Mouse (Mus musculus): Measurements from ENCODE around the gene Mdh2. TPM values are rescaled to one million over a fixed set of nuclear protein-coding genes. Genes with fewer than 3 reads are reported as not detected.

The Mdh2 gene
- polyA plus RNA-seq, 1 experiment from 2014 or later: 469 TPM

- H3K27ac ChIP-seq (replicated peaks): no peak overlapping the region
- no peak for TF ChIP-seq CTCF (IDR thresholded peaks at IDR 0.05; ENCODE audit: low read depth)
- no peak for TF ChIP-seq EP300 (optimal IDR thresholded peaks at IDR 0.05)
- ATAC-seq (ENCODE audit: low FRiP score, low TSS enrichment): peak; percentile 18; the same call in 1 of the 2 replicates
These were observed 44.1 kb upstream of the Mdh2 start for GRCm38 (mm10) chr5:135734057-135734680.

DNA sequence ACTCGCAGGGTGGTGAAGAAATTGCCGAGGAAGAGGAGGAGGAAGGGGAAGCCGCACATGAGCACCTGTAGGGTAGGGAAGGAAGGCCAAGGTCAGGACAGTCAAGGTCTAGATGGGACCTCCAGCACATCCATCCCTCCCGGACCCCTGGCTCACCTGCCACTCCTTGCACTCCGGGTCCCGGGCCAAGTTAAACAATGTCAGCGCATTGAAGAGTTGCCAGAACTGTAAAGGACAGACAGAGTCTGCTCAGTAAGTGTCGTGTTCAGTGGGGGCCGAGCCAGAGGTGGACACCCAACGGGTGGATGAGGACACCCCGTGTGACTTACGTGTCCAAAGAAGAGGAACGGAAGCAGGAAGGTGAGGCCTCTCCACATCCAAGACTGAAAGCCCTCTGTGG, 42.5 kb upstream of the Mdh2 start:
- H3K4me1 ChIP-seq (replicated peaks; ENCODE audit: control insufficient read depth, insufficient read depth): no peaks in the 10 kb centered on the region
- no peaks in the 10 kb centered on the region for H3K9me3 ChIP-seq (ENCODE audit: control insufficient read depth, low read length)
- 82% methylated on average over 13 of the region's 13 CpGs for WGBS
- peaks cover 46% of the 10 kb centered on the region for H3K36me3 ChIP-seq (ENCODE audit: control insufficient read depth, insufficient read depth, low read length)
- no peaks in the 10 kb centered on the region for H3K27me3 ChIP-seq (ENCODE audit: control insufficient read depth, insufficient read depth, low read length)
- H3K4me3 ChIP-seq (ENCODE audit: low read depth, low read length): no peak overlapping the region
- H3K27ac ChIP-seq (replicated peaks): no peak overlapping the region
- DNase-seq (ENCODE audit: low spot score) (no peak), ATAC-seq (ENCODE audit: low FRiP score, low TSS enrichment) (no peak)
- H3K9ac ChIP-seq (ENCODE audit: low read length): no peak overlapping the region
- H3K4me2 ChIP-seq (replicated peaks; ENCODE audit: low read depth): no peak overlapping the region
- TF ChIP-seq EP300 (optimal IDR thresholded peaks at IDR 0.05) (no peak), CTCF (IDR thresholded peaks at IDR 0.05; ENCODE audit: low read depth) (no peak)

More at GRCm38 (mm10) chr5:135734057-135734680, 44.1 kb upstream of the Mdh2 start:
- Histone ChIP-seq H3K9ac (ENCODE audit: low read length) (no peak overlapping the region), H3K9me3 (ENCODE audit: control insufficient read depth, low read length) (no peaks in the 10 kb centered on the region), H3K4me1 (replicated peaks; ENCODE audit: control insufficient read depth, insufficient read depth) (no peaks in the 10 kb centered on the region), H3K4me2 (replicated peaks; ENCODE audit: low read depth) (no peak overlapping the region), H3K36me3 (ENCODE audit: control insufficient read depth, insufficient read depth, low read length) (peaks cover 60% of the 10 kb centered on the region), H3K27me3 (ENCODE audit: control insufficient read depth, insufficient read depth, low read length) (no peaks in the 10 kb centered on the region), H3K4me3 (ENCODE audit: low read depth, low read length) (no peak overlapping the region)
- 92% methylated on average over 42 of the region's 42 CpGs for WGBS
- no peak for DNase-seq (ENCODE audit: low spot score)

DNA sequence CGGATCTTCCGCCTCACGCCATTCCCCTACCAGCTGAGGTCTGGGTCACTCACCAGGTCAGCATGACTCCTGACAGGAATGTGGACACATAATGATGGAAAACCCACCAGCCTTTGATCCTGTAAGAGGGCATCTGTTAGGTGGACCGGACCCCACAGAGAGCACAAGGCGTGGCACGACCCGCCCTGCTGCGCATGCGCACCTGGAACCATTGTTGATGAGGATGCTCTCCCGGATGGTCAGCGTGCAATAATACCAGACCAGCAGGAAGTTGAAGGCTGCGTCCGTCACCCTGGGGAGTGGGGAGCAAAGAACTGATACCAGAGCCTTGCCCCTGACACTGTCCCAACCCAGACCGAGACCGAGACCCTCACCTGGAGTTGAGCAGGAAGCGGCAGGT, 41.7 kb upstream of the Mdh2 start:
- H3K27me3 ChIP-seq (ENCODE audit: control insufficient read depth, insufficient read depth, low read length): no peaks in the 10 kb centered on the region
- no peak overlapping the region for H3K9ac ChIP-seq (ENCODE audit: low read length)
- no peaks in the 10 kb centered on the region for H3K4me1 ChIP-seq (replicated peaks; ENCODE audit: control insufficient read depth, insufficient read depth)
- no peak overlapping the region for H3K4me3 ChIP-seq (ENCODE audit: low read depth, low read length)
- H3K9me3 ChIP-seq (ENCODE audit: control insufficient read depth, low read length): no peaks in the 10 kb centered on the region
- no peak overlapping the region for H3K27ac ChIP-seq (replicated peaks)
- DNase-seq (ENCODE audit: low spot score) (no peak), ATAC-seq (ENCODE audit: low FRiP score, low TSS enrichment) (no peak)
- H3K36me3 ChIP-seq (ENCODE audit: control insufficient read depth, insufficient read depth, low read length): peaks cover 39% of the 10 kb centered on the region
- 85% methylated on average over 16 of the region's 16 CpGs for WGBS
- TF ChIP-seq CTCF (IDR thresholded peaks at IDR 0.05; ENCODE audit: low read depth) (no peak), EP300 (optimal IDR thresholded peaks at IDR 0.05) (no peak)
- no peak overlapping the region for H3K4me2 ChIP-seq (replicated peaks; ENCODE audit: low read depth)

GRCm38 (mm10) chr5:135737154-135737553, 41.1 kb upstream of the Mdh2 start:
- DNase-seq (ENCODE audit: low spot score) (no peak), ATAC-seq (ENCODE audit: low FRiP score, low TSS enrichment) (no peak)
- no peak overlapping the region for H3K4me3 ChIP-seq (ENCODE audit: low read depth, low read length)
- no peak overlapping the region for H3K27ac ChIP-seq (replicated peaks)
- H3K36me3 ChIP-seq (ENCODE audit: control insufficient read depth, insufficient read depth, low read length): peaks cover 37% of the 10 kb centered on the region
- no peak overlapping the region for H3K9ac ChIP-seq (ENCODE audit: low read length)
- H3K4me1 ChIP-seq (replicated peaks; ENCODE audit: control insufficient read depth, insufficient read depth): no peaks in the 10 kb centered on the region
- H3K4me2 ChIP-seq (replicated peaks; ENCODE audit: low read depth): no peak overlapping the region
- no peaks in the 10 kb centered on the region for H3K9me3 ChIP-seq (ENCODE audit: control insufficient read depth, low read length)
- no peaks in the 10 kb centered on the region for H3K27me3 ChIP-seq (ENCODE audit: control insufficient read depth, insufficient read depth, low read length)
- 79% methylated on average over 7 of the region's 7 CpGs for WGBS
- TF ChIP-seq EP300 (optimal IDR thresholded peaks at IDR 0.05) (no peak), CTCF (IDR thresholded peaks at IDR 0.05; ENCODE audit: low read depth) (peak; percentile 68)

GRCm38 (mm10) chr5:135738266-135738665, 40.0 kb upstream of the Mdh2 start:
- Histone ChIP-seq H3K4me2 (replicated peaks; ENCODE audit: low read depth) (no peak overlapping the region), H3K9ac (ENCODE audit: low read length) (no peak overlapping the region), H3K9me3 (ENCODE audit: control insufficient read depth, low read length) (no peaks in the 10 kb centered on the region), H3K36me3 (ENCODE audit: control insufficient read depth, insufficient read depth, low read length) (peaks cover 30% of the 10 kb centered on the region), H3K27ac (replicated peaks) (no peak overlapping the region), H3K4me3 (ENCODE audit: low read depth, low read length) (no peak overlapping the region), H3K27me3 (ENCODE audit: control insufficient read depth, insufficient read depth, low read length) (no peaks in the 10 kb centered on the region), H3K4me1 (replicated peaks; ENCODE audit: control insufficient read depth, insufficient read depth) (peaks cover 4% of the 10 kb centered on the region; the same call in 1 of the 2 replicates)
- 19% methylated on average over 6 of the region's 6 CpGs for WGBS
- DNase-seq (ENCODE audit: low spot score): no peak
- ATAC-seq (ENCODE audit: low FRiP score, low TSS enrichment): no peak
- TF ChIP-seq EP300 (optimal IDR thresholded peaks at IDR 0.05) (no peak), CTCF (IDR thresholded peaks at IDR 0.05; ENCODE audit: low read depth) (no peak)

DNA sequence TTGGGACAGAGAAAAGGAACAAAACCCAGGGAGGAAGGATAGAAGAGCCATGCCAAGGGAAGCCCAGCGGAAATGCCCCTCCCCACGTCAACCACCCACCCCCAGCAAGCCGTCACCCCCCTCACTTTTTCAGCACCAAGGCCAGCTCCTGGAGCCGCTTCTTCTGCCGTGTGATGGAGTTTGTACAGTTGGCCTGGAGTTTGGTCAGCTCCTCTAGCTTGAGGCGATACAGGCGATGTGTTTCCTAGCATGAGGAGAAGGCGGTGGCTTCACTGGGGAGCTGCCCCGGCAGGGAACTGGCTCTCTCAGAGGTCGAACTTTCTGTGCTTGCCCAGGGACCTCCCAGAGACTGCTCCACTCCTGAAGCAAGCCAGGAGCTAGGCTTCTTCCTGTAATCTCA, 36.1 kb upstream of the Mdh2 start:
- H3K9me3 ChIP-seq (ENCODE audit: control insufficient read depth, low read length): no peaks in the 10 kb centered on the region
- H3K4me3 ChIP-seq (ENCODE audit: low read depth, low read length): no peak overlapping the region
- no peak overlapping the region for H3K27ac ChIP-seq (replicated peaks)
- H3K9ac ChIP-seq (ENCODE audit: low read length): no peak overlapping the region
- TF ChIP-seq CTCF (IDR thresholded peaks at IDR 0.05; ENCODE audit: low read depth) (no peak), EP300 (optimal IDR thresholded peaks at IDR 0.05) (no peak)
- 59% methylated on average over 10 of the region's 10 CpGs for WGBS
- no peaks in the 10 kb centered on the region for H3K27me3 ChIP-seq (ENCODE audit: control insufficient read depth, insufficient read depth, low read length)
- no peak overlapping the region for H3K4me2 ChIP-seq (replicated peaks; ENCODE audit: low read depth)
- no peak for ATAC-seq (ENCODE audit: low FRiP score, low TSS enrichment)
- H3K36me3 ChIP-seq (ENCODE audit: control insufficient read depth, insufficient read depth, low read length): peaks cover 3% of the 10 kb centered on the region; the same call in 1 of the 2 replicates
- DNase-seq (ENCODE audit: low spot score): peak; percentile 30
- peaks cover 5% of the 10 kb centered on the region; the same call in 1 of the 2 replicates for H3K4me1 ChIP-seq (replicated peaks; ENCODE audit: control insufficient read depth, insufficient read depth)

Measured in stomach, postnatal 0 days (tissue).